Mouse (Mus musculus): ENCODE measurements around the gene Hoxd13. TPM values are rescaled to one million over a fixed set of nuclear protein-coding genes. Genes with fewer than 3 reads are reported as not detected.

Hoxd13 gene
- not detected for total RNA-seq (2021)
- long read RNA-seq, experiment 1: 0 reads
- long read RNA-seq, experiment 2: 0 reads

GRCm38 (mm10) chr2:74667842-74668357 lies at the start of gene Hoxd13:
Hoxd13 (plus strand) TSS chr2:74668310.
- DNase-seq: no peak

GRCm38 (mm10) chr2:74619676-74620246 lies 48.3 kb upstream of the Hoxd13 start:
- DNase-seq: no peak

- no peak for DNase-seq
These were observed 47.7 kb upstream of the Hoxd13 start for GRCm38 (mm10) chr2:74620368-74620767.

GRCm38 (mm10) chr2:74635412-74635811 lies 32.7 kb upstream of the Hoxd13 start:
- DNase-seq: no peak

GRCm38 (mm10) chr2:74642431-74642830 lies 25.7 kb upstream of the Hoxd13 start:
- no peak for DNase-seq

GRCm38 (mm10) chr2:74645631-74646030 lies 22.5 kb upstream of the Hoxd13 start:
- DNase-seq: no peak

GRCm38 (mm10) chr2:74647082-74647864 lies 20.8 kb upstream of the Hoxd13 start:
- DNase-seq: no peak

- no peak for DNase-seq
These were observed 15.1 kb upstream of the Hoxd13 start for GRCm38 (mm10) chr2:74652996-74653340.

GRCm38 (mm10) chr2:74653781-74654535 lies 14.2 kb upstream of the Hoxd13 start:
- DNase-seq: no peak

GRCm38 (mm10) chr2:74654743-74655419 lies 13.2 kb upstream of the Hoxd13 start:
- DNase-seq: no peak

- DNase-seq: no peak
These were observed 12.7 kb upstream of the Hoxd13 start for GRCm38 (mm10) chr2:74655420-74655781.

GRCm38 (mm10) chr2:74655821-74656631 lies 12.1 kb upstream of the Hoxd13 start:
- DNase-seq: no peak

GRCm38 (mm10) chr2:74656632-74657021 lies 11.5 kb upstream of the Hoxd13 start:
- DNase-seq: no peak

- DNase-seq: peak in 1 of 2 experiments; percentile 43
These were observed 10.7 kb upstream of the Hoxd13 start for GRCm38 (mm10) chr2:74657251-74658023.

- DNase-seq: peak in 1 of 2 experiments; percentile 36
These were observed 10.0 kb upstream of the Hoxd13 start for GRCm38 (mm10) chr2:74658024-74658666.

GRCm38 (mm10) chr2:74658667-74659371 lies 9.3 kb upstream of the Hoxd13 start:
- no peak for DNase-seq

GRCm38 (mm10) chr2:74659507-74660005 lies 8.6 kb upstream of the Hoxd13 start, which contains the start of gene Evx2:
Evx2 (minus strand) TSS chr2:74659557.
- DNase-seq: no peak

GRCm38 (mm10) chr2:74660421-74661375 lies 7.4 kb upstream of the Hoxd13 start:
- no peak for DNase-seq

All from heart, adult 18-20 months (tissue).